Mouse (Mus musculus): Measurements from ENCODE around the gene Map7. TPM values are rescaled to one million over a fixed set of nuclear protein-coding genes. Genes with fewer than 3 reads are reported as not detected.

The Map7 gene
- polyA plus RNA-seq, 1 experiment from 2014 or later = 37.5 TPM

DNA sequence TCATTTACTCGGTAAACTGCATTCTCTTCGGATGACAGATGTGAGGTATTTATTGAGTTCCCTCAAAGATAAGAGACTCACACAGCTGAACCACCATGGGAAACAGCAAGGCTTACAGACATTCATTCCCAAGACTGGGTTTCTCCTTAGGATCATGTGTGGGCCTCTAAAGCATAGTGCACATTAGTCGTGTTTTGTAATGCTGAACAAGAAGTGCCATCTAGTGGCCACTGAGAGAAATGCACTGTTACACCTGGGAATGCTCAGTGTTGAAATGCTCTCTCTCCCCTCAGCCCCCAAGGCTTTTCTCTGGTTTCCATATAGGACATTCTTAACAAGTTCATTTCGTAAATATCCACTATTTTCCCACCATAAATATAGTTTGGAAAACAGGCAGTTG, 23.0 kb upstream of the Map7 start:
- Histone ChIP-seq H3K9me3 (no peaks in the 10 kb centered on the region), H3K9ac (no peak overlapping the region), H3K27me3 (replicated peaks) (no peaks in the 10 kb centered on the region), H3K4me2 (replicated peaks) (no peak overlapping the region), H3K36me3 (0 out of 2 replicates have a peak, but pooled peaks cover under 1% of the 10 kb centered on the region), H3K4me1 (replicated peaks) (no peaks in the 10 kb centered on the region), H3K27ac (no peak overlapping the region), H3K4me3 (replicated peaks) (no peak overlapping the region)
- peak; percentile 50 for ATAC-seq
- 43% methylated on average over 4 of the region's 4 CpGs for WGBS

DNA sequence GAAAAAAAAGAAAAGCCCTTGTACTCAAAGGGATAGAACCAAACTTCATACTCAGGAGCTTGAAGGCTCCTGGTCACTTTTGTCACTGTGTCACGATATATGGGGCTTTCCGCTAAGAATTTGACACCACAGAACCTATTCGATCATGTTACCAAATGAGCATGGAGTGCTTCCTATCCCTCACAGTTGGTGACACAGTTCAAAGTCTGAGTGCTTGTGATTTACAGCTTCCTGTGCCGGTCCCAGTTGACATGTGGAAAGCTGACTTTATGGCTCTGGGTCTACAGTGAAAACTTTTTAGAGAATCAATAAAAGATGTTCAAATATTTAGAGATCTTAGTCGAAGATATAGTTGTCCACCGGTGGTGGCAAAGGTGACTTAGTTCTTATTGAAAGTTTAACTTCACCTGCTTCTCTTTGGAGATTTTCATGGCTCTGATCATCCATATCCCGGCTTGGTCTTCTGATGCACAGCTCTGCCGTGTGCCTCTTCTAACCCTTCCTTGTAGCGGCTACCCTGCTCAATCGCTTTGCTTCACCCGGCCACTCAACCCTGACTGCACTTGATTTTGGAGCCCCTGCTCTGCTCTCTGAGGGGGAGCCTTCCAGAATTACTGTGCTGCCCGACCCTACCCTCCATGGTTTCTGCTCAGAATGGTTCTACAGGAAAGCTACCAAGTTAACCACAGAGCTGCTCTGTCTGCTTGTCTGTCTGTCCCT, 15.2 kb upstream of the Map7 start:
- H3K9ac ChIP-seq = no peak overlapping the region
- WGBS = 67% methylated on average over 12 of the region's 12 CpGs
- peak; percentile 79 for ATAC-seq
- H3K4me2 ChIP-seq (replicated peaks) = no peak overlapping the region
- H3K9me3 ChIP-seq = no peaks in the 10 kb centered on the region
- H3K27me3 ChIP-seq (replicated peaks) = no peaks in the 10 kb centered on the region
- H3K4me3 ChIP-seq (replicated peaks) = no peak overlapping the region
- H3K27ac ChIP-seq = no peak overlapping the region
- H3K4me1 ChIP-seq (replicated peaks) = no peaks in the 10 kb centered on the region
- no peaks in the 10 kb centered on the region for H3K36me3 ChIP-seq

DNA sequence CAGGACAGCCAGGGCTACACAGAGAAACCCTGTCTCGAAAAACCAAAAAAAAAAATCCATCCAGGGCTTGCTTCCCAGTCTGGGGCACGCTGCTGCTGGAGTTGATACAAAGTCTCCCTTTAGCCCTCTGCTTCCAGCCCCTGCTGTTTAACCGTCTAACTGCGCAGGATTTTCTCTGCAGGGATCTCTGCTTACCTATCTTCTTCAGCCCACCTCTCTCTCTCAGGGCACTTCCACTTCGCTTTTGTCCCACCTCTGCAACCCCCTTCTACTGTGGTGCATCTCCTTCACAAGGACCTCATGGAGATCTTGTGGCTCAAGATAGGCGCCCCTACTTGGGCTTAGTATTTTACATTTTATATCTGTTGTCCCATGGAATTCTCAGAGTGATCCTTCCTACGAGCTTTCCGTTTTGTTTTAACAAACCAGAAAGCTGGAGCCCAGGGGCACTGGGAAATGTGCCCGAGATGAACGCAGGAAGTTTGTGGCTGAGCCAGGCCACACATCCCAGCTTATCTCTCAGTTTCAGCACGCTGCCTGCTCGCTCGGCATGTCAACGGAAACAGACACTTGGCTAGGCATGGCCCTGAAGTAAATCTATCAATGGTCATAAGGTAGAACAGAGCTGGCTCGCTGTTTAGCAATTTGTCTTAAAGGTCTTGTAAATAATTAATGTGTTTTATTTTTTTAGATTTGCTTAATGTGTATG, 12.8 kb upstream of the Map7 start:
- Histone ChIP-seq H3K9me3 (no peaks in the 10 kb centered on the region), H3K4me3 (replicated peaks) (no peak overlapping the region), H3K27me3 (replicated peaks) (no peaks in the 10 kb centered on the region), H3K4me2 (replicated peaks) (no peak overlapping the region), H3K9ac (no peak overlapping the region), H3K4me1 (replicated peaks) (no peaks in the 10 kb centered on the region), H3K27ac (no peak overlapping the region), H3K36me3 (no peaks in the 10 kb centered on the region)
- 68% methylated on average over 15 of the region's 15 CpGs for WGBS
- no peak for ATAC-seq

DNA sequence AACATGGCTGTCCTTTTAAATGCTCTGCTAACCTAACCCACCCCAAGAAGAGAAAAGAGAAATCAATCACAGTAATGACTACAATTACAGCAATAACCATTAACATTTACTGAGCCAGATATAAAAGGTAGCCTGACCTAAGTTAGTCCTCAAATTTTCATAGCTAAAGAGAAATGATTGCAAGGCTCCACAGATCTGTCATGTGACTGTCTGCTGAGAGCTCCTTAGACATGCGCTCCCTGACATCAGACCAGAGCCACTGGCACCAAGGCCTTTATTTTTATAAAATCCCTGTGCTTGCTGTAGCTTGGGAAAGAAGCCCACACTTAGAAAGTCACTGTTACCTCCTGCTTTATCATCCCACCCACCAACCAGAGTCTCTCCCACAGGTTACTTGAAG, 11.8 kb upstream of the Map7 start:
- no peak overlapping the region for H3K27ac ChIP-seq
- ATAC-seq = no peak
- no peak overlapping the region for H3K4me3 ChIP-seq (replicated peaks)
- no peaks in the 10 kb centered on the region for H3K9me3 ChIP-seq
- H3K9ac ChIP-seq = no peak overlapping the region
- no peak overlapping the region for H3K4me2 ChIP-seq (replicated peaks)
- no peaks in the 10 kb centered on the region for H3K36me3 ChIP-seq
- WGBS = 98% methylated on average over 1 of the region's 1 CpGs
- no peaks in the 10 kb centered on the region for H3K27me3 ChIP-seq (replicated peaks)
- no peaks in the 10 kb centered on the region for H3K4me1 ChIP-seq (replicated peaks)

DNA sequence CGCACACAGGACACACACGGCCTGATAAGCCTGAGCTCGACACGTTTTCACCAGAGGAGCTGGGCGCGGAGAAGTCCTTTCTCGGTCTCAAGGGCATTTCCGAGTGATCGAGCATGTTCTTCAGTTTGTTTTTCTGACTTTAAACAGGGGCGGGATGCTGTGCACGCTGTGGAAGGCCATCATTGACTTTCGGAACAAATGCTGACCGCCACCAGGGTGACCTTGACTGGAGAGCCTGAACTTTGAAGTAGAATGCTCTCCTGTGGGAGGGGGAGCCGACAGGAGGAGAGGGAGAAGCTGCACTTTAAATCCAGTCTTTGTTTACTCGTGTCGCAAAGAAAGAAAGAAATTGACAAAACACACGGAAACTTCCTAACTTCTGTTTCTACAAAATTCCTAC, 6.9 kb upstream of the Map7 start:
- H3K9ac ChIP-seq = no peak overlapping the region
- H3K4me2 ChIP-seq (replicated peaks) = no peak overlapping the region
- no peaks in the 10 kb centered on the region for H3K27me3 ChIP-seq (replicated peaks)
- no peaks in the 10 kb centered on the region for H3K9me3 ChIP-seq
- no peaks in the 10 kb centered on the region for H3K4me1 ChIP-seq (replicated peaks)
- WGBS = 55% methylated on average over 17 of the region's 17 CpGs
- H3K27ac ChIP-seq = no peak overlapping the region
- no peak overlapping the region for H3K4me3 ChIP-seq (replicated peaks)
- no peak for ATAC-seq
- no peaks in the 10 kb centered on the region for H3K36me3 ChIP-seq

DNA sequence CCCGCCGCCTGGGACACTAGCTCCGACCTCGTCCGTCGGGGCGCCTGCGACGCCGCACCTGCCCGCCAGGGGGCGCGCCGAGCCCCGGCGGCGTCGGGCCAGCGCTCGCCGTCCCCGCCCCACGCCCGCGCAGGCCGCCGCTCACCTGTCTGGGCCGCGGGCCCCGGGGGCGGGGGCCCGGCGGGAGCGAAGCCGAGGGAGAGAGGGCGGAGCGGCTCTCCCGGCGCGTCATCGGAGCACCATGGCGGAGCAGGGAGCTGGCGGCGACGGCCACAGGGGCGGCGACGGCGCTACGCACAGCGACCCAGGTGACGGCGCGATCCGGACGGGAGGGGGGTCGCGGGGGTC, 476 bp downstream of the Map7 start:
- H3K9me3 ChIP-seq = no peaks in the 10 kb centered on the region
- H3K36me3 ChIP-seq = no peaks in the 10 kb centered on the region
- H3K4me2 ChIP-seq (replicated peaks) = peak overlapping the region; percentile 91
- H3K4me1 ChIP-seq (replicated peaks) = 0 out of 2 replicates have a peak, but pooled peaks cover 2% of the 10 kb centered on the region
- peaks cover 8% of the 10 kb centered on the region; the same call in 1 of the 2 replicates for H3K27me3 ChIP-seq (replicated peaks)
- H3K27ac ChIP-seq = peak overlapping the region; percentile 56
- peak overlapping the region; percentile 83 for H3K9ac ChIP-seq
- peak; percentile 95 for ATAC-seq
- H3K4me3 ChIP-seq (replicated peaks) = peak overlapping the region; percentile 76
- WGBS = under 1% methylated on average over 53 of the region's 58 CpGs

DNA sequence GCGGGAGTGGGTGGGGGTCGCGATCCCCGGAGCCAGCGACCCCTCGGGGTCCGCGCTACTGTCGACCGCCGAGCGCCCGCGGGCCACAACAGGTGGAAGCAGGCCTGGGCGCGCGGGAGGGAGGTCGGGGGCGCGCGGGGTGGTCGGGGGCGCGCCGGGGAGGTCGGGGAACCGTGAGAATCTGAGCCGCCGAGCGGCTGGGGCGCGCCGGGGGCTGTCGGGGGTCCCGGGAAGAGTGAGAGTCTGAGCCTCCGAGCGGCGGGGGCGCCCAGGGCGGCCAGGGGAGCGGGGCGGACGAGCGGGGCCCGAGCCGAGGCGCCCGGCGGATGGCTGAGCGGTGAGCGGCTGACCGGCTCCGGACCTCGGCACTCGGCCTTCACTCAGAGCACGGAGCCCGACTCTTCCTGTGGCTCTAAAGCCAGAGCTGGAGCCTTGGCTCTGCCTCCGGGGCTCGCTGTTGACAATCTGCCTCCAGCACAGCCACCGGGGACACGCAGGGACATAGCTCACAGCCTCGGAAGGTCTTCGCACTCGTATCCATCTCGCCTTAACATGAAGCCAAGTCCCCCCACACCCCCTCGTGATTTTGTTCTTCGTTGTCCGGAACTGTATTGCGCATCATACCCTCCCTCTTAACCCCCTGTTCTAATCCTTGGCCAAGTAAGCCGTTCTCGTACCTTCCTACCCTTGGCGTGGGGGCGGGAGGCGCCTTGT, 1.0 kb downstream of the Map7 start:
- Histone ChIP-seq H3K9ac (peak overlapping the region; percentile 83), H3K27me3 (replicated peaks) (peaks cover 8% of the 10 kb centered on the region; the same call in 1 of the 2 replicates), H3K4me1 (replicated peaks) (0 out of 2 replicates have a peak, but pooled peaks cover 2% of the 10 kb centered on the region), H3K36me3 (no peaks in the 10 kb centered on the region), H3K4me2 (replicated peaks) (peak overlapping the region; percentile 91), H3K4me3 (replicated peaks) (peak overlapping the region; percentile 76), H3K27ac (peak overlapping the region; percentile 56), H3K9me3 (no peaks in the 10 kb centered on the region)
- ATAC-seq = peak; percentile 79
- under 1% methylated on average over 59 of the region's 74 CpGs for WGBS

DNA sequence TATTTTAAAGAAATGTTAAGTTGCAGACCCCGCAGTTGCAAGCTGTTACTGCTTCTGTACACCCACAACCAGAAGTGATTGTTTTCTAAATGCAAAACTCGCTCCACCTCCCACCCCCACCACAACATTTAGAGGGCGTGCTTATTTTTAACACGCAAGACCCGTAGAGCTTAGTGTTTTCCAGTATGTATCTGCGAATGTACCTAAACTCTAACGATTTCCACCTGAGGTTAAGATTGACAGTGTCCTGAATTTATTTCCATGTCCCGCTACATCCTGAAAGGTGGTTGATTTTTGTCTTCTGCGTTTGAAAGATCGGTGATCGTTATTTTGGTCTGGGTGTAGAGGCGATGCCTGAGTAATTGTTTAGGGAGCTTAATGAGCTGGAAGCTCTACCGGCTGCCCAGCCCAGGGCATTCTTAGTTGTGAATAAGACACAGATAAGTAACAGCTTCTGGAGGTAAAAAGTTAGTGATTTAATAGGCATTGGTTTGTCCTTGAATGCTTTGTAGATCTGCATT, 1.6 kb downstream of the Map7 start:
- Histone ChIP-seq H3K4me1 (replicated peaks) (0 out of 2 replicates have a peak, but pooled peaks cover 2% of the 10 kb centered on the region), H3K9me3 (no peaks in the 10 kb centered on the region), H3K27me3 (replicated peaks) (peaks cover 8% of the 10 kb centered on the region; the same call in 1 of the 2 replicates), H3K27ac (0 out of 2 replicates have a peak overlapping the region, but pooled peaks have one; percentile 56), H3K36me3 (no peaks in the 10 kb centered on the region), H3K4me2 (replicated peaks) (peak overlapping the region; percentile 91), H3K9ac (peak overlapping the region; percentile 83), H3K4me3 (replicated peaks) (peak overlapping the region; percentile 76)
- ATAC-seq = no peak
- 9% methylated on average over 13 of the region's 13 CpGs for WGBS

DNA sequence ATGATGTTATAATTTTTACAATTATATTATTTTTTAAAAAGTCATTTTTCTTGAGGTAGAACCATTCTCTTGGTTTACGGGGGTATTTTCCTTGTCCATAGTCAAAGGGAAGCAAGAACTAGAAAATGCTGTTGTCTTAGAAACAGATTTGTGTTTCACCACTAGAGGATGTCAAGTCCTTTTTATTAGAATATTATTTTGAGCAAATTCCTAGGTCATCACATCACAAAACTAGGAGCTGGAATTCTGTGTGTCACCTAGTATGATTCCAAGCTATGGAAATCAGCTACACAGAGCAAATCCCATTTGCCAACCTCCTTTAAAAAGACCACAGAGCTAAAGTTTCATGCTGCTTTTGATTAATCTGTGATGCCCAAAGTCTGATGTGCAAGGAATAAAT, 3.9 kb downstream of the Map7 start:
- H3K4me1 ChIP-seq (replicated peaks) = 0 out of 2 replicates have a peak, but pooled peaks cover 2% of the 10 kb centered on the region
- no peak overlapping the region for H3K9ac ChIP-seq
- no peak overlapping the region for H3K4me2 ChIP-seq (replicated peaks)
- H3K4me3 ChIP-seq (replicated peaks) = no peak overlapping the region
- no peaks in the 10 kb centered on the region for H3K9me3 ChIP-seq
- H3K27ac ChIP-seq = no peak overlapping the region
- 87% methylated on average over 1 of the region's 1 CpGs for WGBS
- H3K27me3 ChIP-seq (replicated peaks) = peaks cover 8% of the 10 kb centered on the region; the same call in 1 of the 2 replicates
- ATAC-seq = no peak
- H3K36me3 ChIP-seq = no peaks in the 10 kb centered on the region

DNA sequence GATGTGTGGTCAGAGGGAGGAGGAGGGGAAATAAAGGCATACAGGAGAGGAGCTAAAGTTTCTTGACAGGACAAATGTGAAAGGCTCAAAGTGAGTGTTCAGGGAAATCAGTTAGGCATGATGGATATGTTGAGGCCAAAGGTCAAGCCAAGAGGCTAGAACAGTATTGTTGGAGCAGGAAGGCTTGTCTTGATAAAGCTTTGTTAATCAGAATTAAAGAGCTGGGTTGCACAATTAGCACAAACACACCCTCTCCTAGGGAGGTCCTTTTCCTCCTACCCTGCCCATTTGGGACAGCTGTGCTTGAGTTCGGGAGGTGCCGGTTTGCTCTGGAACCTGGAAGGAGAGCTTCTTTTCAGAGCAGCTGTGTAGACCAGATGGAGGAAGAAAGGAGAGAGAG, 5.2 kb downstream of the Map7 start:
- Histone ChIP-seq H3K36me3 (no peaks in the 10 kb centered on the region), H3K27me3 (replicated peaks) (peaks cover 6% of the 10 kb centered on the region; the same call in 1 of the 2 replicates), H3K4me2 (replicated peaks) (no peak overlapping the region; the same call in 1 of the 2 replicates), H3K9ac (no peak overlapping the region), H3K27ac (no peak overlapping the region), H3K9me3 (no peaks in the 10 kb centered on the region), H3K4me1 (replicated peaks) (0 out of 2 replicates have a peak, but pooled peaks cover 2% of the 10 kb centered on the region), H3K4me3 (replicated peaks) (no peak overlapping the region)
- ATAC-seq = peak; percentile 14; the same call in 1 of the 2 replicates
- WGBS = 54% methylated on average over 2 of the region's 2 CpGs

DNA sequence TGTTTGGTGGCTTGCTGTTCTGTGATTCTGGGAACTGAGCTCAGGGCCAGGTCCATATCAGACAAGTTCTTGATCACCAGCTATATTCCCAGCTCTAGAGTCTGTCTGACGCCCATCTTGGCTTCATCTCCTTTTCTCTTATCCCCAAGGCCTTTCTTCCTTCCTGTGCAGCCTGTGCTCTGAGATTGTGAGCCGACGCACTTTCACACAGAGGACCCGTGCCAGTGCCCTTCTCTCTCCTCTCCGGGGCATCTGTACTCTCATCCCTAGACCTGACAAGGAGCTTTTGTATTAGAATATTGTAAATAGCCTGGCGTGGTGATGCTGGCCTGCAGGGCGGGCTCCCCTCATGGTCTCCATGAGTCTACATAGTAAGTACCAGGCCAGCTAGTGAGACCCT, 7.1 kb downstream of the Map7 start:
- WGBS = 66% methylated on average over 7 of the region's 7 CpGs
- no peaks in the 10 kb centered on the region for H3K27me3 ChIP-seq (replicated peaks)
- no peaks in the 10 kb centered on the region for H3K36me3 ChIP-seq
- no peaks in the 10 kb centered on the region for H3K9me3 ChIP-seq
- no peak for ATAC-seq
- H3K4me3 ChIP-seq (replicated peaks) = no peak overlapping the region
- no peak overlapping the region for H3K9ac ChIP-seq
- no peaks in the 10 kb centered on the region for H3K4me1 ChIP-seq (replicated peaks)
- H3K27ac ChIP-seq = no peak overlapping the region
- no peak overlapping the region for H3K4me2 ChIP-seq (replicated peaks)

Measured in intestine, embryonic 15.5 days (tissue).